Mouse (Mus musculus): Measurements from ENCODE around the gene Olfr495.

Gene Olfr495

GRCm38 (mm10) chr7:108392867-108393266, at the start of gene Olfr495:
Gene Olfr495 (plus strand): TSS chr7:108393167.
- ChIA-PET POLR2A (no interaction called here), CTCF (no interaction called here)

GRCm38 (mm10) chr7:108346879-108347278, 46.1 kb upstream of the Olfr495 start, which contains the start of gene Olfr493:
Gene Olfr493 (minus strand): TSS chr7:108346979.
- CTCF ChIA-PET: no interaction called here

GRCm38 (mm10) chr7:108365035-108365434, 27.9 kb upstream of the Olfr495 start, which contains the start of gene Olfr494:
Gene Olfr494 (plus strand): TSS chr7:108365335.
- ChIA-PET POLR2A (no interaction called here), CTCF (no interaction called here)

More at GRCm38 (mm10) chr7:108346879-108347278, 46.1 kb upstream of the Olfr495 start, which contains the start of gene Olfr493:
- POLR2A ChIA-PET: no interaction called here

- ChIA-PET POLR2A (no interaction called here), CTCF (no interaction called here)
Observed at GRCm38 (mm10) chr7:108420121-108420520, 27.2 kb downstream of the Olfr495 start, which contains the start of gene Olfr497. Gene Olfr497 (plus strand): TSS chr7:108420421.

Data from embryonic stem cell, embryonic (primary cell).